Mouse (Mus musculus) hindbrain, embryonic 11.5 days (tissue): ENCODE results near the gene Dhx15. TPM values are rescaled to one million over a fixed set of nuclear protein-coding genes. Genes with fewer than 3 reads are reported as not detected.

ENCODE experiments used
- ATAC-seq: fragments of 200-750 bp; cut with Nextera tagmentation; 2 replicates; pipeline ENCODE4 v1.8.0; 2017; ENCODE audit warnings: mild to moderate bottlenecking, moderate TSS enrichment, moderate library complexity; ENCODE audit not compliant: low FRiP score
- DNase-seq: peaks from one replicate; pipeline ENCODE4 v3.0.0-alpha.2; 2015; ENCODE audit warnings: low spot score
- H3K27ac ChIP-seq: fragments of 300-500 bp; sonication (generic); 2 replicates; pipeline ENCODE4 v1.5.1; 2014; ENCODE audit warnings: mild to moderate bottlenecking, low read depth, low read length
- H3K27me3 ChIP-seq: fragments of 300-500 bp; sonication (generic); 2 replicates; pipeline ENCODE4 v1.6.1; 2014; ENCODE audit warnings: mild to moderate bottlenecking, low read length, moderate library complexity, mixed read lengths; ENCODE audit not compliant: control insufficient read depth, insufficient read depth
- H3K36me3 ChIP-seq: fragments of 300-500 bp; sonication (generic); 2 replicates; pipeline ENCODE4 v1.6.1; 2014; ENCODE audit warnings: mild to moderate bottlenecking, low read length, moderate library complexity, mixed read lengths; ENCODE audit not compliant: control insufficient read depth, insufficient read depth
- H3K4me1 ChIP-seq: fragments of 300-500 bp; sonication (generic); replicated peaks from 2 replicates; pipeline ENCODE4 v1.6.1; 2014; ENCODE audit warnings: low read length, mixed read lengths; ENCODE audit not compliant: control insufficient read depth, insufficient read depth
- H3K4me2 ChIP-seq: fragments of 300-500 bp; sonication (generic); replicated peaks from 2 replicates; pipeline ENCODE4 v1.6.1; 2014; ENCODE audit warnings: mild to moderate bottlenecking, low read depth, low read length
- H3K4me3 ChIP-seq: fragments of 300-500 bp; sonication (generic); 2 replicates; pipeline ENCODE4 v1.5.1; 2014; ENCODE audit warnings: low read depth, low read length
- H3K9ac ChIP-seq: fragments of 300-500 bp; sonication (generic); 2 replicates; pipeline ENCODE4 v1.6.1; 2014; ENCODE audit warnings: low read depth, low read length
- H3K9me3 ChIP-seq: fragments of 300-500 bp; sonication (generic); 2 replicates; pipeline ENCODE4 v1.6.1; 2016; ENCODE audit warnings: low read length; ENCODE audit not compliant: control insufficient read depth
- whole genome bisulfite sequencing: fragments of 180-500 bp; shearing (Covaris S2); extraction: QIAGEN DNeasy Blood & Tissue Kit; methylation state at CpG from one replicate; pipeline ENCODE4 v1.1.7; 2014; 5-methylcytosine and 5-hydroxymethylcytosine counted together
- polyA plus RNA-seq: library from polyadenylated mRNA; unstranded; fragments of >200 nt; fragmentation: Nextera tagmentation; extraction: Ambion mirVana; gene quantifications from 2 replicates; pipeline ENCODE4 v1.2.1, GENCODE M21; 2014

The Dhx15 gene
- polyA plus RNA-seq, 1 experiment from 2014 or later = 103 TPM

DNA sequence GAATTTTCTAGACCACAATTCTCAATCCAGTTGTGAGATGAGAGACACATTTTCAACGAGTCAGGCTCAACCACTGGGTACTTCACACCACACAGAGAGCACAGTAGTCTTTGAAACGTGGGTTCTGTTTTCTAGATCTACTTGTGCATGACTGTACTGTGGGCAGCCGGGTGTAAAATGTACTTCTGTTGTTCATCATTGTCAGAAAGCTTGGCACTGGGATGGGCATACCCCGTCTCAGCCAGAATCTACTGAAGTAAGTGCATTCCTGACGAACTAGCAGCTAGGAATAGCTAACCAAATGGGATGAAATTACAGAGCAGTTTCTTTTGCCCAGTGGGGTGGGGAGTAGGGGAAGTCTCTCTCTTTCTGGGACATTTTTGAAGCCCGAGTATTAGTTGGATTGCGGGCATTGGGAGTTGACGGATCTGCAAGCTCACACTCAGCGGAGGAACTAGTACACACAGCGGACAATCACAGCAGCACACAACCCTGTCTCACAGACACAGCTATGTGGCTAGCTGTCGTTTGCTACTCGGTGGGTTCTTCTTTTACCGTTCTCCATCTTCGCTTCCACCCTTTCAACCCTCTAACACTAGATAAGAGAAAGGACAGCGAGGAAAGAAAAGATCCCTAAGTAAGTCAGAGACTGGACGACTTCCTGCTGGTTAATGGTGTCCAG is 54.7 kb downstream of the Dhx15 start:
- no peak for ATAC-seq
- H3K9me3 ChIP-seq = no peaks in the 10 kb centered on the region
- no peak overlapping the region for H3K4me3 ChIP-seq
- WGBS = 87% methylated on average over 16 of the region's 16 CpGs
- H3K4me2 ChIP-seq = no peak overlapping the region
- H3K36me3 ChIP-seq = no peaks in the 10 kb centered on the region
- H3K27ac ChIP-seq = no peak overlapping the region
- no peak overlapping the region for H3K9ac ChIP-seq
- no peaks in the 10 kb centered on the region for H3K27me3 ChIP-seq
- no peaks in the 10 kb centered on the region for H3K4me1 ChIP-seq
- no peak for DNase-seq

DNA sequence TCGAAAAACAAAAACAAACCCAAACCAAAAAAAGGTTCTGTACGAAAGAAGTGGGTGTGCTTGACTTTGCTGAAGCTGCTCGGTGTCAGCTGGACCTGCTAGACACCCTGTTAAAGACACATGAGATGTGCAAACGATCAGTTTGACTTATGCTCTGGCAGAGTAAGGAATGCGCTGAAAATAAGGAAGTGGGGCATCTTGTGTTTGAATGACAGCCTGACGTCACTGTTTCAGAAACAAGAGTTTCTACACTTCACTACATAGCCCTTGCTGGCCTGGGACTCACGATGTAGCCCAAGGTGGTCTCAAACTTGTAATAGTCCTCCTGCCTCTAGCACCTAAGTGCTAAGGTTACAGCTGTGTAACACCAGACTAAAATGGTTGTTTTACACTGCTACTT is 57.5 kb downstream of the Dhx15 start:
- no peak for ATAC-seq
- no peak overlapping the region for H3K4me3 ChIP-seq
- no peaks in the 10 kb centered on the region for H3K27me3 ChIP-seq
- H3K9ac ChIP-seq = no peak overlapping the region
- no peak overlapping the region for H3K4me2 ChIP-seq
- 93% methylated on average over 7 of the region's 7 CpGs for WGBS
- no peaks in the 10 kb centered on the region for H3K9me3 ChIP-seq
- no peaks in the 10 kb centered on the region for H3K4me1 ChIP-seq
- H3K36me3 ChIP-seq = no peaks in the 10 kb centered on the region
- no peak for DNase-seq
- H3K27ac ChIP-seq = no peak overlapping the region

DNA sequence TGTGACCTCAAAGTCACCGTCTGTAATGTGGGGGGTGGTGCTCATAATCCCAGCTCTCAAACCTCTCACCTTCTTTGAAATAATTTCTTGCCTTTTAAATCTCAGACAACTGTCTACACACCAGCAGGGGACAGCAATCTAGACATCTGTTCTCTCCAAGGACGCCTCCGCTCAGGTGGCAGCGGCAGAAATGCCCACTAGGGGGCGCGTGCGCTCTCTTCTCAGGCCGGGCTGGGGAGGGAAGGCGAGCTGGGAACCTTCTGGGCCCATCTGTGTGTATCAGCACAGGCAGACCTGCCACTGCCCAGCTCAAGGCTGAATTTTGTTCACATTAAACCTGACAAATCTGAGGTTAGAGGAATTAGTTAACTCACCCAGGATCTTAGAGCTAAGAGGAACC is 58.2 kb downstream of the Dhx15 start:
- Histone ChIP-seq H3K9ac (no peak overlapping the region), H3K4me3 (no peak overlapping the region), H3K4me1 (no peaks in the 10 kb centered on the region), H3K27ac (no peak overlapping the region), H3K36me3 (no peaks in the 10 kb centered on the region), H3K27me3 (no peaks in the 10 kb centered on the region), H3K4me2 (no peak overlapping the region), H3K9me3 (no peaks in the 10 kb centered on the region)
- WGBS = 20% methylated on average over 9 of the region's 9 CpGs
- ATAC-seq = peak; percentile 65
- peak; percentile 80 for DNase-seq

DNA sequence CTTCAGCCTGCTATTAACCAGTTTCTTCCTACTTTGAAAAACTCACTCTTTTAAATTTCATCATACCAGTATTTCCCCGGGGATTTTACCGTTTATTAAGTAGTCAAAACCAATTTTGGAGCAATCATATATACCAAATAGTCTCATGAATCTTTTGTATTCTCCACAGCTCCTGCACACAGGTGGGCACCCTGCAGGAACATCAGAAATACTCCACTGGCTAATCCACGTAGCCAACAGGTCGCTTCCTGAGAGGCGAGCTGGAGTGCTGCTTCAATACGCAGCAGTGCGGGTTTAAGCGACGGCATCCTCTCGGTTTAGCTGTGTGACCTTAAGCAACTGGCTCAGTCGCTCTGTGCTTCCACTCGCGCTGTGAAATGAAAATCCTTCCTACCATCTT is 58.9 kb downstream of the Dhx15 start:
- H3K36me3 ChIP-seq = no peaks in the 10 kb centered on the region
- no peak overlapping the region for H3K27ac ChIP-seq
- H3K4me3 ChIP-seq = no peak overlapping the region
- 89% methylated on average over 13 of the region's 13 CpGs for WGBS
- no peak overlapping the region for H3K4me2 ChIP-seq
- no peaks in the 10 kb centered on the region for H3K27me3 ChIP-seq
- no peak overlapping the region for H3K9ac ChIP-seq
- ATAC-seq (no peak), DNase-seq (no peak)
- no peaks in the 10 kb centered on the region for H3K4me1 ChIP-seq
- H3K9me3 ChIP-seq = no peaks in the 10 kb centered on the region

DNA sequence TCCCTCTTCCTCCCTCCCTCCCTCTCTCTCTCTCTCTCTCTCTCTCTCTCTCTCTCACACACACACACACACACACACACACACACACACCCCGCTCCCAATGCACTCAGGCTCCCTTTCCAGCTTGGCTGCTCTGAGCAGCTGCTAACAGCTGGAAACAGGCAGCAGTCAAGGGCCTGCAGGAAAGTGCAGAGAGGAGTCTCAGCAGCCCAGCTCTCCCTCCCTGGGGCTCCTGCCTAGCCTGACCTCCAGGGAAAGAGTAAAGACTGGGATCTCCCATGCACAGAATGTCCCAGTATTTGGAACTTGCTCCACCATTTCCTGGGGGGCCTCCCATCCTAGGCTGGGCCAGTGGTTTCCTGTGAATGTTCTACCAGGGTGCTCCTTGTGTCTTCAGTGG is 59.8 kb downstream of the Dhx15 start:
- H3K4me2 ChIP-seq = no peak overlapping the region
- DNase-seq (no peak), ATAC-seq (no peak)
- H3K27me3 ChIP-seq = no peaks in the 10 kb centered on the region
- H3K9ac ChIP-seq = no peak overlapping the region
- H3K9me3 ChIP-seq = no peaks in the 10 kb centered on the region
- no peaks in the 10 kb centered on the region for H3K36me3 ChIP-seq
- H3K27ac ChIP-seq = no peak overlapping the region
- WGBS = 89% methylated on average over 1 of the region's 1 CpGs
- H3K4me3 ChIP-seq = no peak overlapping the region
- H3K4me1 ChIP-seq = no peaks in the 10 kb centered on the region

DNA sequence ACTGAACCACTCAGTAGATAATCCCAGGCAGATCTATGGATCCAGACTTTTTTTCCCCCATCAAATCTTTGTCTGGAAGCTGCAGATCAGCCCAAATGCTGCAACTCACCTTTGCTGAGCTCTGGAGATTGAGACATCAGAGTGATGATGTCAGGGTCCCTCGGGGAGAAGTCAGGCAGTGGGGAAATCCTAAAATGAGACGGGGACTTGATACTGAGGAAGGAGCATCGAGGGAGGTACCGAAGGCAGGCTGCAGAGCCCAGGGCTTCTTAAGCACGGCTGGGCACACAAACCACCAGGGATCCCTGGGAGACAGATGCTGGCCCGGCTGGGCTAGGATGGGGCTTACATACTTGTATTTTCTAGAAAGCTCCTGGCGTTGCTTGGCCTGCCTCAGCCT is 64.1 kb downstream of the Dhx15 start:
- Histone ChIP-seq H3K4me3 (no peak overlapping the region), H3K27ac (no peak overlapping the region), H3K4me1 (no peaks in the 10 kb centered on the region), H3K4me2 (no peak overlapping the region), H3K27me3 (no peaks in the 10 kb centered on the region), H3K9ac (no peak overlapping the region), H3K9me3 (no peaks in the 10 kb centered on the region), H3K36me3 (no peaks in the 10 kb centered on the region)
- ATAC-seq = no peak
- DNase-seq = no peak
- WGBS = 61% methylated on average over 7 of the region's 7 CpGs

DNA sequence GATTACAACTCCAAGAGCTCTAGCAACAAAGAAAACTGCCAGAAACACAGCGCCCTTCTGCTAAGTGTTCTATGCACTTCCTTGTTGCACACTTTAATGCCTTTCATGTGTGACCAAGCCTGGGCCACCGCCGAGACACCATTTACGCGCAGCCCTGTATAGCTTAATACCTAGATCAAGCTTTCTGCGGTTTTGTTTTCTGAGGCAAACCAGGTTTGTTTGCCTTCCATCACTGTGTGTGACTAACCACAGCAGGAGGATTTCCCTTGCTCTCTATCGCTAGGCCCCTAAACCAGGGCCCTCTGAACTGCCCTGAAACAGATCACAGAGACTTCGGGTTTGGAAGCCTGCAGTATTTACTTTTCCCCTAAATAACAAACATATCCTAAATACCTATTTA is 64.5 kb downstream of the Dhx15 start:
- Histone ChIP-seq H3K27ac (no peak overlapping the region), H3K4me1 (no peaks in the 10 kb centered on the region), H3K27me3 (no peaks in the 10 kb centered on the region), H3K4me3 (no peak overlapping the region), H3K36me3 (no peaks in the 10 kb centered on the region), H3K9ac (no peak overlapping the region), H3K4me2 (no peak overlapping the region), H3K9me3 (no peaks in the 10 kb centered on the region)
- 68% methylated on average over 8 of the region's 8 CpGs for WGBS
- ATAC-seq = no peak
- DNase-seq = no peak

DNA sequence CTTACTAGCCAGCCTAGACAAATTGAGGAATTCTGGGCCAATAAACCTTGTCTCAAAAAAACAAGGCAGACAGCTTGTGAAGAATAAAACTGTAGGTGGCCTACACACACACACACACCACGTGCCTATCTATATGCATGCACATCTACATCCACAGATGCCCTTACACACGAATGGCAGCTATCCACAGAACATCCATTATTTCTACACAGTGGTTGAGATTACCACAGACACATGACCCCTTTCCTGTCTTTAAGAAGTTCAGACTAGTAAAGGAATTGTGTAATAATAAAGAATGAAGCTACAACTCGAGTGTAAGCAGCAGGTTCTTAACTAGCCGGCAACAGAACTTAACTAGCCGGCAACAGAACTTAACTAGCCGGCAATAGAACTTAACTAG is 68.2 kb downstream of the Dhx15 start:
- H3K4me2 ChIP-seq = no peak overlapping the region
- no peaks in the 10 kb centered on the region for H3K4me1 ChIP-seq
- no peak for ATAC-seq
- H3K27ac ChIP-seq = no peak overlapping the region
- H3K9ac ChIP-seq = no peak overlapping the region
- no peaks in the 10 kb centered on the region for H3K27me3 ChIP-seq
- no peaks in the 10 kb centered on the region for H3K36me3 ChIP-seq
- no peak overlapping the region for H3K4me3 ChIP-seq
- 86% methylated on average over 6 of the region's 6 CpGs for WGBS
- DNase-seq = no peak
- H3K9me3 ChIP-seq = no peaks in the 10 kb centered on the region

DNA sequence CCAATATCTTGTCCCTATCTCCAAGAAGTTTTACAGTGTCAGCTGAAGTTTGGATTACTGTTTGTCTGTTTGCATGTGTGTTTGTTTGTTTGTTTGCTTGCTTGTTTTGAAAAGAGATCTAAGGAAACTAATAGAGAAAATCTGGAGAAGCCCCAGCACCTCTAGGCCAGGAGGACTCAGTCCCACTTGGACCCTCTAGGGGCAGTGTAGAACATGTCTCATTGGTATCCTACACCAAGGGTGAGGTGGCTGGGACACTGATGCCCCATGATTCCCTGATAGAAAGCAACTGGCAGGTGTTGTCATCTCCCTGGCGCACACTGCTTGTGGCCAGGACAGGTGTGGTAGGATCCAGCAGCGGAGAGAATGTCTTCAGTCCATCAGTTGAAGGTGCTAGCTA is 70.5 kb downstream of the Dhx15 start:
- Histone ChIP-seq H3K4me1 (no peaks in the 10 kb centered on the region), H3K9ac (no peak overlapping the region), H3K9me3 (no peaks in the 10 kb centered on the region), H3K4me2 (no peak overlapping the region), H3K27me3 (peaks cover 7% of the 10 kb centered on the region; the same call in 1 of the 2 replicates), H3K36me3 (no peaks in the 10 kb centered on the region), H3K27ac (no peak overlapping the region), H3K4me3 (no peak overlapping the region)
- DNase-seq = no peak
- WGBS = 54% methylated on average over 2 of the region's 2 CpGs
- no peak for ATAC-seq
